Mouse (Mus musculus): ENCODE data around the gene Cd36. TPM values are rescaled to one million over a fixed set of nuclear protein-coding genes. Genes with fewer than 3 reads are reported as not detected.
"Not testable (repeated sequence)": the region's sequence is repeated elsewhere in the genome, so short reads cannot be mapped to it uniquely, and the experiment has no call there.

Cd36 gene
- total RNA-seq (2022): 100 to 1,000 TPM; 238 to 581 (median 508) TPM

DNA sequence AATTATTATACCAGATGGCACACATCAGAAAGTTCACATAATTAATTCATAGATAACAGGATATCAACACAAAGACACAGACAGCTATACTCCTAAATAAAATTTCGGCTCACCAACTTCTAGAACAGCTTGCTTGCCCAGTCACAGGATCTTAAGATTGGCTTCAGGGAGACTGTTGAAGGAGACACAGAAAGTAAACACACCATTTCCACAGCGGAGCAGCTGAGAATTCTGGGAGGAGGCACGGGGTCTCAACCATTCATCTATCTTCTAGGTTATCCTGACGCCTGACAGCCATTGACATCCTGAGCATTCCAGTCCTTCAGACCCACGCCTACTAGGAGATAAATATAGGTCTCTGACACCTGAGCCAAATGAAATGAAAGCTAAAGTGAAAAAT lies at the start of gene Cd36:
Gene Cd36 (minus strand): TSS at position 204 of the 400 bp plus-strand sequence.
- DNase-seq: no peak

DNA sequence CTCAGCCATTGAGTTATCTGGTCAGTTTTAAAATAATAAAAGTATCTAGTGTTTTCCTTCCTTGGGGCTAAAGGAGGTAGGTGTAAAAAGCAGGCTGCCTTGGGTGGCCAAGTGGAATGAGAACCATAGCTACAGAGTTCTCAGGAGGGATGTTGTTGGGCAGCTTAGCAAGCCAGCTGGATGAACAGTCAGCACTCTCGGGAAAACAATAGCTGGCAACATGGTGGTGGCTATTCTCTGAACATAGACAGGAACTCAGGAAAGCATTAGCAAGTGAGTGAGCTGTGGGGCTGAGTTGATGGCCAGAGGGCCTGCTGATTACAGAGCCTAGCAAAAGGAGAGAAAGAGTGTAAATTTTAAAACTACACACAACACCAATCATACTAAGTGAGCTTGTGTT lies 45.9 kb upstream of the Cd36 start:
- DNase-seq: no peak

DNA sequence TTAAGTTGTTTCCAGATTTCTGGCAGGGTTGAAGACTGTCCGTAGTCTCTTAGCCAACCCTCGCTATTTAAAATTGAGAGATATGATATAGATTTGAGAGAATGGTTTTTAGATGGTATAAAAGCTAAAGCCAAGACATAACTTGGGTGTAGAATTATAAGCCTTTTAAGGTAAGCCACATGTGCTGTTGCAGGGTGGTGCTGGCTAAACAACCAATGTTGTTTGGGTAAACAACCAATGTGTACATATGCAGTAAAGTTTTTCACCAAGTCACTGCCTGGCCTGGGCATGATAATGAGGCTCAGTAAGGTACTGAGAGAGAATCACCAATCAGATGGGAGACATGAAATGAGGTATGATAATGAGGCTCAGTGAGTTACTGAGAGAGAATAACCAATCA lies 43.0 kb upstream of the Cd36 start:
- DNase-seq: not testable (repeated sequence)

DNA sequence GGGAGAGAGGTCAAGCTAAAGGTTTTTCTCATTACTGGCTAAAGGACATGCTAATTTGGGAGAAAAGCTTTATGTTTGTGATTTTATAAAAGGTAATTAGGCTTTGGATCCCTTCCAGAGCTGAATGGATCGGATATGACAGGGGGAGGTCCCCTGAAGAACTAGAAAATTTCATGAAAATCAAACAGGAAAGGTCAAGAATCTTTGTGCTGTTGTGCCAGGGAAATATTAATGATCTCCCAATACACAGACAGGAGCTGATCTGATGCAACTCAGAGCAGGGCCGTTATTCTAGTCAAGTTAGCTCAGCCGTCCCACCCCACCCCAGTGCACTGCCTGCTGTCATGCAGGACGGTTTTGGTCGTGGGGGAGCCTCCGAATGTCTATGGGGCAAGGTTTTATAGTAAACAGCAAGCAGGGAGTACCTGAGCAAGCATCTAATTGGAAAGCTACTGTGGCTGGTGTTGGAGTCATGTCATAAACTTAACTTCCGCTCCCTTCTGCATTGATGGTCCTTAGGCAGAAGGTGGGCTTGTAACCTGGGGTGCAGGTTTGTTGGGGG lies 40.5 kb upstream of the Cd36 start:
- no peak for DNase-seq

DNA sequence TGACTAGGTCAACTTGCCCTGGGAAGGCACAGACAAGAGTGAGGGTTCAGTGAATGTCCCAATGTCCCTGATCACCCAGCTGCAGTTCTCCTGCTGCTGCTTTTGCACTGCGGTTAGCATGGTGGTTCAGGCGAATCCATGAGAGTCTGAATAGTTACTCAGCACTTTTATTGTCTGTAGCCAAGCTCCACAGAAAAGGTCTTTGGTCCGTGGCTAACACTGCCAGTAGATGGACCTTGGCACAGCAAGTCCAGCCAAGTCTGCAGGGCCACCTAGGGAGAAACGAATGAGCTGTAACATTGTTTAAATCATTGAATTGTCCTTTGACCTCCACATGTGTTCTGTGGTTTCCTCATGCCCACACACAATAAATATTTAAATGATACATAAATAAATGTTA lies 39.9 kb upstream of the Cd36 start:
- no peak for DNase-seq

DNA sequence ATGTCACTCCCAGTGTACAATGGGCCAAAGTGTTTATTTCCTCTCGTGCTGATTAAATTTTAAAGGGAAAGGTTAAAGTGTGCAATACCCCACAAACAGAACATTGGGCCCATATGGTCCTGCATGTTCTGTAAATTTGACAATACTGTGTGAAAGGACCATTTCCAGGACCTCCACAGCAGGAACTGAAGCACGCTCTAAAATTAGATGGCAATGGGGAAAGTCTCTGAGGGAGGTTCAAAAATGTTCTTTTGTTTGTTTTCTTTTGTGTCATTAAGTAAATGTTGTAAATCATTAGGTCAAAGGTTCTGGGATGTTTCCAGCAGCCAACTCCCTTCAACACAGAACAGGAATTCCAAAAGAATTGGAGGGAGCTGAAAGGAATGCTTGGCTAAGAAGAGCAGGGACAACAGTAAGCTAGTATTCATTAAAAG lies 35.5 kb upstream of the Cd36 start:
- DNase-seq: no peak

DNA sequence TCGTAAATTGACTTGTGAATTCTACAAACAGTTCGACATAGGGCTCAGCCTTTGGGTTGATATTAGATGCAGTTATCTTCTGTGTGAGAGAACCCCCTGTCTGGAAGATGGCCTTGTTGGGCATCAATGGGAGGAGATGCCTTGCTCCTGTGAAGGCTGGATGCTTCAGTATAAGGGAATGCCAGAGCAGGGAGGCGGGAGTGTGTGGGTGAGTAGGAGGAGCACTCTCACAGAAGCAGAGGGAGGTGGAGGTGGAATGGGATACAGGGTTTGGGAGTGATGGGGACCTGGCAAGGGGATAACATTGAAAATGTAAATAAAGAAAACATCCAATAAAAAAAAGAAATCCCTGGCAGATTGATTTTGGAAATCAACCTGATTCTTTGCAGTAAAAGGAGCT lies 35.0 kb upstream of the Cd36 start:
- no peak for DNase-seq

DNA sequence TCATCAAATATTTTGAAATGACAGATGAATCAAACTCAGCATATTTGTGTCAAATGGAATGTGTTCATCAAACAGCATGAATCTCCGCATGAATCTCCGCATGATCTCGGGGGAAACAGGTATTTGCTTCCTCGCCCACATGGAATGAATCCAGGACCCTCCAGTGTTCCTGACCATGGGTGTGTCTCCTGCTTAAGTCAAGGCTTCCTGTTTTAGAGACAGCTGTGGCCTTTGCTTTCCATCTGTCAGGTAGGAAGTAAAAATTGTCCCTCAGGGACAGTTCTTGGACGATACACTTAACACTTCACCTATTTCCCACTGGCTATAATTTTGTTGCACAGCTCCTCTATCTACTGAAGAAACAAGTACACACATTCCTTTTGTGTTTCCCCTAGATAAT lies 30.4 kb upstream of the Cd36 start:
- DNase-seq: no peak

DNA sequence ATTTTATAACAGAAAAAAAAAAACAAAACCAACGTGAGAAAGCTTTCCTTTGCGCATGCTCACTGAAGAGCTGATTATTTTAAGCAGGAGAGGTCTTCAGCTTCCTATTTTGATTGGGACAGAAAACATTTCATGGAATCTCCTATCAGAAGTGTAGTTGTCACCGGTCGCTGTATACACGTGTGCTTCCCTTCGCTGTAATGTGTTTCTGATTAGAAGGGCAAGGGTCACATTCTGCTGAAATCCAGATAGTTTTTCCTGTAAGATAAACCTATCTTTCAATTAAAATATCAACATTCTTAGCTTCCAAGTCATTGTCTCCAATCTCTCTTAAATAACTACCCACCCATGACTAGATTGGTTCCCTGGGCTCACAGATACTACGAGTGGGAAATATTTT lies 16.2 kb upstream of the Cd36 start:
- no peak for DNase-seq

DNA sequence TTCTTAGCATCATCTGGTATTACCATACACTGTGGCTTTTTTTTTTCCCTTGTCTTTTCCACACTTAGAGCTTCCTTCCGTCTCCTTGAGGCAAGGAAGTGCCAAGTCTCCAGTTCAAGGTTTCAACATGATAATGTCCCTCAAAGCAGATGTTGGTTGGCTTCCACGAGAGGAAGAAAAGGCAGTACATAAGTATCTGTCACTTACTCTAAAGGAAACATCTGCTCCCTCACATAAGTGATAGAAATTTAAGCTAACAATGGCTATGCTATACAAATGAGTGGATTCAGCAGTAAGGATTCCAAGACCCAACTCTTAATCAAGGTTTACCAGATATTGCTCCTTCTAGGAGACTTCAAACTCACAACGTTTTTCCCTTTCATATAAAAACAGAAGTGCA lies 10.3 kb upstream of the Cd36 start:
- no peak for DNase-seq

DNA sequence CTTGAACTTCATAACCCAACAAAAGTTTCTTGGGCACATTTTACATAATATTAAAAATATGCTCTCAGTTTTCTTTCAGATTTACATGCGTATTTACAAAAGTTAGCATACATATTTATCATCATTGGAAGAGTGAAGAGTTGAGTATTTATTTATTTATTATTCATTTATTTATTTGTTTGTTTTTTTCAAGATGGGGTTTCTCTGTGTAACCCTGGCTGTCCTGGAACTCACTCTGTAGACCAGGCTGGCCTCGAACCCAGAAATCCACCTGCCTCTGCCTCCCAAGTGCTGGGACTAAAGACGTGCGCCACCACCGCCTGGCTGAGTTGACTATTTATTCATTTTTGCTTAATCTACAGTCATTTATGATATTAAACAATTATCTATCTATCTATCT lies 9.0 kb upstream of the Cd36 start:
- DNase-seq: not testable (repeated sequence)

DNA sequence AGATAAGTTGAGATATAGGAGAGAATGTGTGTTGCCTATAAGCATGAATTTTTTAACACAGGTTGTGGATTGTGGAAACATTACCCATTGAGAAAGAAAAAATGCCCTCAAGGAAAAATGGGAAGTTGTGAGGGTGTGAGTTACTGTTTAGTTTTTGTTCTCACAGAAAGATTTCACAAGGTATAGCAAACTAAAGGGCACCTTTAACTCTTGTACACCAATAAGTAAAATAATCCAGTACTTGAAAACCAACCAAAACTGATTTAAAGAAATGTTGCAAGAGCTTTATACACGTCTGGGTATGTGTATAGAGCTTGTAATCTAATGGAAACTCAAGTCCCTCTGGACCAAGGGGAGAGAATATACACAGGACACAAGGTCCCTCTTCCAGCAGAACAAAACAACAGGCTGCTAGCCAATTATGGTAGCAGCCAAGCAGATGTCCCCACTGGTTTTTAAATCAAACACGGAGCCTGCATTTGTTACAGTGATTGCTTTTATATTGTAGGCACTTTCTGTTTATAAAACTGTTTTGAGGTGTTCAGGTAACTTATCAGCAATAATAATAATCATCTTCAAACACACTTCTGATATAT lies 5.1 kb upstream of the Cd36 start:
- DNase-seq: no peak

DNA sequence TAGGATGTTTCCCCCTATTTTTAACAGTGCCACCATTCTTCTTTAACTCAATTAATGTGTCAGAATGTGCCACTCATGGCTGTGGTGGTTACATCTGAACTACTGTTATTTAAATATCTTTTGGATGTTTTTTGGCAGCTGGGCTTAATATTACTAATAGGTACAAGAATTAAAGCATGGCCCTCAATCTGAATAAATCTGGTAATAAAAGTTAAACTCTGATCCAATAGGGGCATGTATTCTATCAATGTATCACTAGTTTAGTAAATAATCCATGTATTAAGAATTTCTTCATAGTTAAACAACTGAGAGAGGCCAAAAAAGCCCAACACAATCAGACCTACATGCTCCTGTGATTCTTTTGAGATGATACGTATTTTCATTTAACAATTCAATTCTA lies 690 bp upstream of the Cd36 start:
- DNase-seq: no peak

DNA sequence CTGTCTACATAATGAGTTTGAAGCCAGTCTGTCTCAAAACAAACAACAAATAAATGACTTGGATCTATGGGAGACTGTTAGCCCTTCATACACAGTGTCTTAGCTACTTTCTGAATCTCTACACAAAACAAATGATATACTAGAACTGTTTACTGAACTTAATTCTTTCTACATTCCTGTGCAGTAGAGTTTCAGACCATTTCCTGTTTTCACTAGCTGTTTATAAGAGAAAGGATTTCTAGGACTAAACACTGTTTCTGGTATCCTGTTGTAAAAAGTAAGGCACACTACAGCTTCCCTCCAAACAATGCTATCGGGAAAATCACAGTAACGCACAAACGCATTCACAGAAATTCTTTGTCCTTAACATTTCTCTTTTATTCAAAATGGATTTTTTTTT lies 2.2 kb downstream of the Cd36 start:
- no peak for DNase-seq

DNA sequence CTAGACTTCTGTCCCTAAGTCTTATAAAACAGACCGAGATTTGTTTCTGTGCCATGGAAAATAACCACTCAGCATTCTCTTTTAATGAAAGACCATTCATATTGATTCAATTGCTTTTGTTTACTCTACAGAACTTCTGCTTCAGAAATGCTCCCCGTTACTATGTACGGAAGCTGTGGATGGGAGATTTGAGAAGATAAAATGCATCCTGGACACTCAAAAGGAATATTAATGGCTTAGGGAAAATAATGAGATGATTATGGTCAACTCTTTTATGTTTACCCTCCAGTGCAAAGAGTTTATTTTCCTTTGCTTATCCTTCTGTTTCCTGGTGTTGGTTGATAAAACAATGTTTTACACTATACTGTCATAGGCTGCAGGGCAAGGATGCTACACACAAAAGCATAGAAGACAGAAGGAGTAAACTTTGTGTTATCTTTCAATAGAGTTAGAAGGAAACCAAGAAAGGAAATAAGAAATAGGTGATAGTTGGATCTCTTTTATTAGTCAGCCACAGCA lies 5.2 kb downstream of the Cd36 start:
- no peak for DNase-seq

DNA sequence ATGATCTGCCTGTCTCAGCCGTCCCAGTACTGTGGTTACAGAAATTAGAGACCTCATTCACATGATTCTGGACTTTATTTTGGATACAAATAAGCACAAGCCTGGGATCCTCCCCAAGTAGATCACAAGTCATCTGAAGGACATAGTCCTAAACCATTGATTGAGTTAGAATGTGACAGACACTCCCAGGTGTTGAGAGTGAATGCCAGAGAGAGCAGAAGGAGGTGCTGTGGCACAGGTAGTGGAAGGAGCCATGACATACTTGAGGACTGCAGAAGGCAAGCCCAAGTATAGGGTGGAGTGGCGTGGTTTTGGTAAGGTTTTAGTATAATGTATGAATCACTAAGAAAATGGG lies 7.1 kb downstream of the Cd36 start:
- DNase-seq: no peak

DNA sequence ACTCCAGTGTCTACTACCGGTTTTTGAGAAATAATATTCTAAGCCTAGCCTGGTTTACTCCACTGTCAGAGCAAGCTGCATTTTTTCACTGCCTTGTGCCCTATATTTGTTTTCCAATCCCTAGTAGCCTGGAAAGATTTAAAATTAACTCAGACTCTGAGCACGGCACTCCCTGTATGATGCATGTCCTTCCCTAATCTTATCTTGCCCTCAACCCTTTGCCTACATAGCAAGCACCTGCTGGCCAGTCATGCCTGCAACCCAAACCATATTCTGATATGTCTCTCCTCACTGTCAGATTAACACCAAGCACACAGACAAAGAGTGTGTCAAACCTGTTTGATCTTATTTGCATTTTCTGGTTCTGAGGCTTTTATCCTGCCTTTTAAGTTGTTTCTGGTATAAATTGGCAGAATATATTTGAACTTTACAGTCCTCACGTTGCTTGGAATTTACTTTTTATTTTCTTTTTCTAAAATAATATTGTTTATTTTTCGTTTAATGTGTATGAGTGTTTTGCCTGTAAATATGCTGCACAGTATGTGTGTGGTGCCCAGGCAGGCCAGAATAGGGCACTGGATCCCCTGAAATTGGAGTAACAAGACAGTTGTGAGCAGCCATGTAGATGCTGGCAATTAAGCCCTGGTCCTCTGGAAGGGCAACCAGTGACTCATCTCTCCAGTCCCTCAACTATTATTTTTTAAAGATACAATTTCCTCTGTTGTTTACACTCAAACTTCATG lies 7.6 kb downstream of the Cd36 start:
- DNase-seq: no peak

DNA sequence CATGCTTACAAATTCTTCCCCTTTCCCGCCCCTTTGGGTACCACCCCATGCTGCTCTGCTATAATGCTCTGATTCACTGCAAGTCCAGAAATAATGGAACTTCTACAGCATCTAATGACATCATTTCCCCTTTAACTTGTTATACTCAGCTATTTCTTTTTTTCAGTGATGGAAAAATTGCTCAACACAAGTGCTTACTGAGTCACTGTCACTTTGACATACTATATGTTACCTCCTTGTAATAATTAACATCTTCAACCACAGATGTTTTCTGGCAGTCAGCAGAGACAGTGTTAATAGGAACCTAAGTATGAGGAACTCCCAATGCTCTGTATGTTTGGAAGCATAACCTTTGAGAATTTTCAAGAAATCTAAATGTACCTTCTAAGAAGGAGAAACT lies 8.7 kb downstream of the Cd36 start:
- DNase-seq: no peak

DNA sequence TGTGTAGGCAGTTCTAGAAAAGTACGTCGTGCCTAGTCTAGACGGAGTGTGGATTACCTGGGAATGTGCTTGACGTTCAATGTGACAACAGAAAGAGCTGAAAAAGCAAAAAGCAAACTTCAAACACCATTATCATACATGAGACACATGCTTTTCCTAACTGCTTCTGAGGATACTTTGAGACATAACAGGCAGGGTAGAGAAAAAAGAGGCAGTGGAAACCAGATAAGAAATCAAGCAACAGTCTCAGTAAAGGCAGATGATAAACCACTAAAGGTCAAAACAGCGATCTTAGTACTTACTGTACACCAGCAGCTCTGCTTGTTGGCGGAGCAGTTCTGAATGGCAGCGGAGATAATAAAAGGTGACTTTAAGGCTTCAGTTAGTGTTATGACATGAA lies 11.6 kb downstream of the Cd36 start:
- DNase-seq: no peak

DNA sequence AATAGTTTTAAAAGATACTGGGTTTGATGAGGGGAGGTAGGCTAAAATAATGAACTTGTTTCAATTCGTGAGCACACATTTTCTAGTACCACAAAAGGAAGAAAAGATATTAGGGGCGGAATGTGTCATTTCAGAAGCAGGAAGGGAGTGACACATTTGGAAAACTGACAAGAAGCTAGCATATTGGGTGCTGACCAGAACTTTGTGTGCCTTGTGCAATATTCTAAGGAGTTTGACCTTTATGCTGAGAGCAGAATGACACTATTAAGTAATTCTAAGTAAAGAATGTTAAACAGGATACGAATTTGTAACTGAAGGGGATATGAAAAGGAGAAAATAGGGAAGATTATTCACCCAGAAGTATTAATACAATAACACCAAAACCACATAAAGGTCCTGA lies 12.0 kb downstream of the Cd36 start:
- peak; percentile 26 for DNase-seq

DNA sequence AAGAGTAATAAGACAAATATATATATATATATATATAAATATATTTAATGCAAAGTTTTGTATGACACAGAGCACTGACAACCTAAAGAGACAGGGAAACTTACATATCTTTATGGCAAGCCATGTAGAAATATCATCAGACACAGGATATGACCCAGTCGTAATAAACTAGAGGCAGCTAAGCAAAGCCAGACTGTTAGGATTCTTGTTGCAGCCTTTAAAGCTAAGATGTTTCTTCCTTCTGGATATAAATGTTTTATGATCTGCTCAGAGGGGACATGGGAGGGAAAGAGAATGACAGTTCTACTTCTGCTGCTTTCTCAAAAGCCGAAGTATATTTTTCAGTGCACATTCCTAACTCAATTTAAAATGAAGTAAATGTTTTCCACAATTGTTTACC lies 14.3 kb downstream of the Cd36 start:
- DNase-seq: no peak

DNA sequence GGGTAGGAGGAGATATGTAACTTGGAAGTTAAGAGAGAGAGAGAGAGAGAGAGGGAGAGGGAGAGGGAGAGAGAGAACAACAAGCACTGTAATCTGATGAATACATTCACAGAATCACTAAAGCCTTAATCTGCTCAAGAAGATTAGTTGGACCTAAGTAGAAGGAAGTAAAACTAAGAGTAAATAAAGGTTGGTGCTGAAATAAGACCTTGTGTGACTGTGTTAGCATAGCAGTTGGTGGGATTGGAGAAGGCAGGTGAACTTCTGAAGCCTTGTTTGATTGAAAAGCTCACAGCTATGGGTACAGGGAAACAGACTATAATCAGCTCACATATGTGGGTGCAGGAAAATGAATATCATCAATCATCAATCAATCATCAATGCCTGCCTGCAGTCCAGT lies 23.2 kb downstream of the Cd36 start:
- no peak for DNase-seq

DNA sequence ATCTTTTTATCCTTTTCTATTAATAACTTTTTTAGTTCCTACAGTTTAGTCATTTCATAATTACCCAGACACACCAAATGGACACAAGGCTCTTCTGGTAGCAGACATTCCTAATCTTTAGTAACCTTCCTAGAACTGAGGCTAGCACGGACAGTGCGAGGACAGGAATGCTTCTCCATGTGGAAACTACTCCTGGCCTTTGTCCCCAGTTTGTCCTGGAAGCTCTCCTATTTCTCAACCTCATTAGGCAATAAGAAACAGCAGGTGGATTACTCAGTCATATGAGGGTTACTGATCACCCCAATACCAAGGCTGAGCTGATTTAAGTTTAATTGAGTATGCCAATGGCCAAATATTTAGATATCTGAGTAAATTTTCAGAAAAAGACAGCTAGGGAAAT lies 25.5 kb downstream of the Cd36 start:
- DNase-seq: no peak

DNA sequence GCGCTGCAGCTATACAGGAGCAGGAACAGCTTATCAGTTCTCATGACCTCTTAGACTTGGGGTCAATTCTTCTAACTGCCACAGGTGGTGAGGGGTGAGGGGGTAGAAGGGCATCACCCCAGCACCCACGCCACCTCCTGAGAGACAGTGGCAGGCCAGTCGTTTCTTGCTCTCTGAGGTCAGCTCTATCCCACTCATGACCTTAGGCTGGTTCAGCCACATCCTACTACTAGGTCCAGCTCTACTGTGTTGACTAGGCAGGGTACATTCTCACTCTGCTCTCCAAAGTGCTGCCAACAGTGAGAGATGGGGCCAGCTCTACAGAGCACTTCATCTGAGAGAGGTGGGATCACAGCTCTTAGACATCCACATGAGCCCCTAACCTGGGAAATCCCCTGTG lies 30.2 kb downstream of the Cd36 start:
- DNase-seq: no peak
